10 mouse cellular contexts compared by ENCODE assay signal in the genomic region with DNA sequence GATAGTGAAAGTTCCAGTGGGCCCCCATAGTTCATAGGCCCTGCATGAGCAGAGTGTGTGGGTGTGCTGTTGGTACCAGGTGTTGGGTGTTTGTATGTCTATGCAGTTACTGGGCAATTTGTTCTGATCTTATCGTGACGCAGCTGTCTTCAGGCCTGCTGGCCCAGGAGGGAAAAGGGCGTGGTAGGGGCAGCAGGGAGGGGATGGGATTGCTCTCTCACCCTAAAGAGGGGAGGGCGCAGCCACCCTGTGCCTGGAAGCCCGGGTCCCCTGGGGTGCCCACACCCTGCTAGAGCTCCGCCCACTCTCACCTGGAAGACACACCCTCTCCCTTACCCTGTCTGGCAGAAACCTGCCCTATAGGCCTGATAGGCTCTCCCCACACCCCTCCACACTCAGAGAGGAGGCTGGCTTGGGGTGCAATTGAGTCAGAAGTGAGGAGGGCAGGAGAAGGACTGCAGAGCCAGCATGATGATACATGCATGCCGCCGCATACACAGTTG. TPM values are rescaled to one million over a fixed set of nuclear protein-coding genes. Genes with fewer than 3 reads are reported as not detected.
DNase-seq lines count a peak whose midpoint lies in the region; ATAC-seq and TF ChIP-seq lines count a peak whose summit lies in the region.
"Had no signal": no experiment of that assay in that cellular context is flagged by ENCODE, and none has a peak within 500 bp of the region (broad histone marks: within the 10 kb centered on the region; RNA-seq: fewer than 3 reads in every experiment).

No protein-coding gene starts in this region.

- TF ChIP-seq POLR2A in ES-Bruce4 (IDR thresholded peaks at IDR 0.05; ENCODE audit: insufficient read depth, low read length), result no peak

- no peaks in the 10 kb centered on the region for H3K36me3 ChIP-seq in kidney, embryonic 16.5 days (ENCODE audit: insufficient read depth, low read length)
- no peaks in the 10 kb centered on the region for H3K36me3 ChIP-seq in ES-Bruce4 (ENCODE audit: control insufficient read depth, insufficient read depth, low read length, poor library complexity, severe bottlenecking)
- H3K36me3 ChIP-seq in stomach, embryonic 15.5 days, result no peaks in the 10 kb centered on the region
- H3K36me3 ChIP-seq in hindbrain, embryonic 16.5 days (ENCODE audit: control insufficient read depth, insufficient read depth, low read length), result no peaks in the 10 kb centered on the region
- H3K36me3 ChIP-seq: neural tube, embryonic 15.5 days had no signal

- no peak overlapping the region for H3K9ac ChIP-seq in kidney, embryonic 16.5 days (replicated peaks; ENCODE audit: low read length)
- no peak overlapping the region for H3K9ac ChIP-seq in ES-Bruce4 (ENCODE audit: low read depth, poor library complexity, severe bottlenecking)
- no peak overlapping the region for H3K9ac ChIP-seq in stomach, embryonic 15.5 days
- H3K9ac ChIP-seq in hindbrain, embryonic 16.5 days (ENCODE audit: low read depth, low read length), result no peak overlapping the region
- H3K9ac ChIP-seq: neural tube, embryonic 15.5 days had no signal

- H3K27ac ChIP-seq in kidney, embryonic 16.5 days (ENCODE audit: low read length), result no peak overlapping the region
- H3K27ac ChIP-seq in ES-Bruce4 (ENCODE audit: insufficient read depth, low read length), result peak overlapping the region; percentile 52
- H3K27ac ChIP-seq in stomach, embryonic 15.5 days, result peak overlapping the region; percentile 61
- H3K27ac ChIP-seq in hindbrain, embryonic 16.5 days (ENCODE audit: low read depth, low read length), result no peak overlapping the region
- H3K27ac ChIP-seq: neural tube, embryonic 15.5 days had no signal

- no peak overlapping the region for H3K4me3 ChIP-seq in kidney, embryonic 16.5 days (ENCODE audit: low read length)
- peak overlapping the region; percentile 14 for H3K4me3 ChIP-seq in ES-Bruce4 (ENCODE audit: low read depth, low read length)
- no peak overlapping the region for H3K4me3 ChIP-seq in stomach, embryonic 15.5 days (replicated peaks)
- H3K4me3 ChIP-seq in hindbrain, embryonic 16.5 days (ENCODE audit: low read length), result no peak overlapping the region
- H3K4me3 ChIP-seq: neural tube, embryonic 15.5 days had no signal

- TF ChIP-seq CTCF in ES-Bruce4 (IDR thresholded peaks at IDR 0.05; ENCODE audit: low read depth, low read length), result no peak

- peaks cover 22% of the 10 kb centered on the region for H3K4me1 ChIP-seq in kidney, embryonic 16.5 days (ENCODE audit: insufficient read depth, low read length)
- H3K4me1 ChIP-seq in ES-Bruce4 (ENCODE audit: control insufficient read depth, insufficient read depth, low read length), result peaks cover 13% of the 10 kb centered on the region
- H3K4me1 ChIP-seq in stomach, embryonic 15.5 days, result peaks cover 11% of the 10 kb centered on the region
- H3K4me1 ChIP-seq in hindbrain, embryonic 16.5 days (ENCODE audit: control insufficient read depth, insufficient read depth, low read depth, low read length), result no peaks in the 10 kb centered on the region
- H3K4me1 ChIP-seq: neural tube, embryonic 15.5 days had no signal

- peak; percentile 78 for TF ChIP-seq EP300 in ES-Bruce4 (IDR thresholded peaks at IDR 0.05; ENCODE audit: insufficient read depth, low read depth, low read length)

- peaks cover 14% of the 10 kb centered on the region for H3K27me3 ChIP-seq in kidney, embryonic 16.5 days (ENCODE audit: insufficient read depth, low read length)
- no peaks in the 10 kb centered on the region for H3K27me3 ChIP-seq in ES-Bruce4 (ENCODE audit: control insufficient read depth, insufficient read depth, low read length, poor library complexity, severe bottlenecking)
- H3K27me3 ChIP-seq in stomach, embryonic 15.5 days (replicated peaks), result peaks cover 5% of the 10 kb centered on the region; the same call in 1 of the 2 replicates
- peaks cover 8% of the 10 kb centered on the region for H3K27me3 ChIP-seq in hindbrain, embryonic 16.5 days (replicated peaks; ENCODE audit: control insufficient read depth, insufficient read depth, low read length)

- 0 out of 2 replicates have a peak, but pooled peaks have one; percentile 61 for ATAC-seq in kidney, embryonic 16.5 days (ENCODE audit: low FRiP score, low TSS enrichment)
- peak; percentile 80 for ATAC-seq in stomach, embryonic 15.5 days (ENCODE audit: insufficient read depth, low FRiP score, low read depth)
- no peak for ATAC-seq in hindbrain, embryonic 16.5 days

- no peak for DNase-seq in kidney, postnatal 25 days
- DNase-seq in induced T-regulatory cell, adult 2 months (ENCODE audit: low read depth), result peak; percentile 86
- DNase-seq in cerebellum, adult 18-20 months, result no peak
- no peak for DNase-seq in left cerebral cortex, postnatal 25 days (ENCODE audit: low spot score in 2 of 2)
- DNase-seq: heart, postnatal 36 days had no signal

- H3K9me3 ChIP-seq in kidney, embryonic 16.5 days (ENCODE audit: low read length), result no peaks in the 10 kb centered on the region
- H3K9me3 ChIP-seq in ES-Bruce4 (replicated peaks; ENCODE audit: control insufficient read depth, insufficient read depth, low read length, poor library complexity, severe bottlenecking), result no peaks in the 10 kb centered on the region
- no peaks in the 10 kb centered on the region for H3K9me3 ChIP-seq in stomach, embryonic 15.5 days
- no peaks in the 10 kb centered on the region for H3K9me3 ChIP-seq in hindbrain, embryonic 16.5 days (ENCODE audit: control insufficient read depth, low read length)
- H3K9me3 ChIP-seq: neural tube, embryonic 15.5 days had no signal

- intact Hi-C loops in left cerebral cortex, postnatal 25 days (cut with DNase I), result no loop called here

- no peak overlapping the region for H3K4me2 ChIP-seq in kidney, embryonic 16.5 days (replicated peaks; ENCODE audit: low read depth, low read length)
- no peak overlapping the region for H3K4me2 ChIP-seq in stomach, embryonic 15.5 days
- H3K4me2 ChIP-seq in hindbrain, embryonic 16.5 days (ENCODE audit: low read length), result no peak overlapping the region
- H3K4me2 ChIP-seq: neural tube, embryonic 15.5 days had no signal

- 43% methylated on average over 8 of the region's 8 CpGs for WGBS in kidney, embryonic 16.5 days
- 39% methylated on average over 8 of the region's 8 CpGs for WGBS in stomach, embryonic 15.5 days
- WGBS in hindbrain, embryonic 16.5 days, result 54% methylated on average over 8 of the region's 8 CpGs

RNA-seq across cellular contexts. Expression of a gene that starts 1.4 kb away (rescaled TPM):
- 4.2 and 4.5 TPM in 2 replicates for polyA plus RNA-seq in kidney, embryonic 16.5 days (2015; fragmentation: Nextera tagmentation; extraction: Ambion mirVana)
- 19.2 and 26.1 TPM in 2 replicates for polyA plus RNA-seq in ES-Bruce4 (2011; ENCODE audit: insufficient read depth, insufficient read length, low read depth, missing spikeins)
- polyA plus RNA-seq in stomach, embryonic 15.5 days (2015; fragmentation: Nextera tagmentation; extraction: Ambion mirVana), result 11.1 and 11.9 TPM in 2 replicates
- polyA plus RNA-seq in hindbrain, embryonic 16.5 days (2015; fragmentation: Nextera tagmentation; extraction: Ambion mirVana), result 3.7 and 5.3 TPM in 2 replicates
- 1 to 10 TPM; 1.8 to 2.7 TPM for total RNA-seq in left cerebral cortex, postnatal 25 days (2021)
- total RNA-seq: heart, postnatal 36 days had no signal

RNA-seq across cellular contexts. Expression of a gene that starts 8.4 kb away (rescaled TPM):
- not detected in 2 replicates for polyA plus RNA-seq in kidney, embryonic 16.5 days (2015; fragmentation: Nextera tagmentation; extraction: Ambion mirVana)
- polyA plus RNA-seq in ES-Bruce4 (2011; ENCODE audit: insufficient read depth, insufficient read length, low read depth, missing spikeins), result not detected in 2 replicates
- polyA plus RNA-seq in stomach, embryonic 15.5 days (2015; fragmentation: Nextera tagmentation; extraction: Ambion mirVana), result not detected in 2 replicates
- not detected in 2 replicates for polyA plus RNA-seq in hindbrain, embryonic 16.5 days (2015; fragmentation: Nextera tagmentation; extraction: Ambion mirVana)
- total RNA-seq in left cerebral cortex, postnatal 25 days (2021), result not detected
- total RNA-seq: heart, postnatal 36 days had no signal
- polyA plus RNA-seq: neural tube, embryonic 15.5 days had no signal

RNA-seq across cellular contexts. Expression of a gene that starts 32.9 kb away (rescaled TPM):
- 7.4 and 7.6 TPM in 2 replicates for polyA plus RNA-seq in kidney, embryonic 16.5 days (2015; fragmentation: Nextera tagmentation; extraction: Ambion mirVana)
- not detected in 2 replicates for polyA plus RNA-seq in ES-Bruce4 (2011; ENCODE audit: insufficient read depth, insufficient read length, low read depth, missing spikeins)
- 34.8 and 39.7 TPM in 2 replicates for polyA plus RNA-seq in stomach, embryonic 15.5 days (2015; fragmentation: Nextera tagmentation; extraction: Ambion mirVana)
- polyA plus RNA-seq in hindbrain, embryonic 16.5 days (2015; fragmentation: Nextera tagmentation; extraction: Ambion mirVana), result 1.5 and 1.8 TPM in 2 replicates
- 1 to 10 TPM; 1.6 to 3.4 TPM for total RNA-seq in left cerebral cortex, postnatal 25 days (2021)

RNA-seq across cellular contexts. Expression of a gene that starts 40.4 kb away (rescaled TPM):
- 13.5 and 13.8 TPM in 2 replicates for polyA plus RNA-seq in kidney, embryonic 16.5 days (2015; fragmentation: Nextera tagmentation; extraction: Ambion mirVana)
- polyA plus RNA-seq in ES-Bruce4 (2011; ENCODE audit: insufficient read depth, insufficient read length, low read depth, missing spikeins), result 10.4 and 11.6 TPM in 2 replicates
- 4.3 and 5.7 TPM in 2 replicates for polyA plus RNA-seq in stomach, embryonic 15.5 days (2015; fragmentation: Nextera tagmentation; extraction: Ambion mirVana)
- 21.3 and 21.5 TPM in 2 replicates for polyA plus RNA-seq in hindbrain, embryonic 16.5 days (2015; fragmentation: Nextera tagmentation; extraction: Ambion mirVana)
- total RNA-seq in left cerebral cortex, postnatal 25 days (2021), result 10 to 100 TPM; 29.5 to 34.7 TPM

RNA-seq across cellular contexts. Expression of a gene that starts 43.4 kb away (rescaled TPM):
- not detected in 2 replicates for polyA plus RNA-seq in kidney, embryonic 16.5 days (2015; fragmentation: Nextera tagmentation; extraction: Ambion mirVana)
- polyA plus RNA-seq in ES-Bruce4 (2011; ENCODE audit: insufficient read depth, insufficient read length, low read depth, missing spikeins), result 201 and 217 TPM in 2 replicates
- polyA plus RNA-seq in stomach, embryonic 15.5 days (2015; fragmentation: Nextera tagmentation; extraction: Ambion mirVana), result 0.12 and 0.17 TPM in 2 replicates
- polyA plus RNA-seq in hindbrain, embryonic 16.5 days (2015; fragmentation: Nextera tagmentation; extraction: Ambion mirVana), result 0.16 and 0.35 TPM in 2 replicates
- not detected for total RNA-seq in left cerebral cortex, postnatal 25 days (2021)
- total RNA-seq: heart, postnatal 36 days had no signal

Comparison
In these comparisons a context has a peak if more than half of its experiments do, and no peak if none do; other contexts are left out.
1. H3K27ac ChIP-seq: peak in ES-Bruce4 (single experiment) and stomach, embryonic 15.5 days (single experiment); none in kidney, embryonic 16.5 days (single experiment) and hindbrain, embryonic 16.5 days (single experiment).